Mouse (Mus musculus) kidney, postnatal 25 days (tissue): ENCODE measurements at regions not wholly inside any gene's neighbourhood (a gene's known extent, or its start where the extent isn't known, plus 50 kb on each side); places are given as distances from the start of the nearest gene placed in this dataset.

Experiments used
- DNase-seq, 2 experiments: peaks; one replicate each; pipeline ENCODE4 v3.0.0; 2021; ENCODE audit warnings: mixed read lengths in 2 of 2

- DNase-seq = no peak
Observed at GRCm38 (mm10) chr12:14088960-14089359, 62.9 kb downstream of the Fam84a start.

DNA sequence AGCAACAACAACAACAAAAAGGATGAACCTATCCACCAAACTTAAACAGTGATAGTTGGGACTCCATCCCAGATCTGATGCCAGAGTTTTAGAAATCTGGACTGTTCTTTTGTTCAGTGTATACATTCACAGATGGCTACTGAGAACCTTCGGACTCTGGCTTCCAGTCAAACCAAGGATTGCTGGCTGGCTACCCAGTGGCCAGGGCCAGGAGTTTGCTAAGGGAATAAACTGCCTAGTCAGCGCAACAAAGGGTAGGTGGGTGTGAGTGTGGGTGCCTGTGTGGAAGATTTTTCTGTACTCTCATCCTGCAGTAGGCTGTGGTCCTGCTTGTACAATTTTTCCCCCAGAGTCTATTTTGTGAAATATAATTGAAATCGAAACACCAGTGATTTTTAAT is 69.1 kb downstream of the Fam84a start:
- DNase-seq = no peak

- no peak for DNase-seq
Observed at GRCm38 (mm10) chr12:14079892-14080291, 72.0 kb downstream of the Fam84a start.

- peak in 1 of 2 experiments; percentile 31 for DNase-seq
Observed at GRCm38 (mm10) chr12:14069049-14069448, 82.8 kb downstream of the Fam84a start.

DNA sequence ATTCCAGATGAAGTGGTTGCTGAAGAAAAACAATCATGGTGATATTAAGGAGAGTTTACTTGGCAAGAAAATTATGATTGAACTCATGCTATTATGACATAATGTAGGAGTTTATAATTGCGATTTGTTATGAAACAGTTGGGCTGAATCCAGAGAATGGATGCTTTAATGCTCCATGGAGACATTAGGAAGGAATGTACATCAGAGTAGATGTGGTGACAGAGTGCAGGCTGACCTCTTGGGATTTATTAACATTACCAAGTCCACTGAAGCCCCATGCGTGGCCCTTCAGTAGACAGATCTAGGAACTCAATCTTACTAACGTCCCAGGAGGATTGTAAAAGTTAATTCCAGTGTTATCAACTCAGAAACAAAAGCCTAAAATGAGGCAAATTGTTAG is 86.5 kb downstream of the Fam84a start:
- DNase-seq = no peak

- no peak for DNase-seq
Observed at GRCm38 (mm10) chr12:14063276-14063675, 88.6 kb downstream of the Fam84a start.

- DNase-seq = no peak
Observed at GRCm38 (mm10) chr12:14056116-14056515, 95.7 kb downstream of the Fam84a start.

- DNase-seq = no peak
Observed at GRCm38 (mm10) chr12:14032363-14032762, 119.5 kb downstream of the Fam84a start.

GRCm38 (mm10) chr12:14015271-14015670 is 136.6 kb downstream of the Fam84a start:
- no peak for DNase-seq

GRCm38 (mm10) chr12:14005991-14006390 is 145.9 kb downstream of the Fam84a start:
- DNase-seq = peak in 1 of 2 experiments; percentile 2

DNA sequence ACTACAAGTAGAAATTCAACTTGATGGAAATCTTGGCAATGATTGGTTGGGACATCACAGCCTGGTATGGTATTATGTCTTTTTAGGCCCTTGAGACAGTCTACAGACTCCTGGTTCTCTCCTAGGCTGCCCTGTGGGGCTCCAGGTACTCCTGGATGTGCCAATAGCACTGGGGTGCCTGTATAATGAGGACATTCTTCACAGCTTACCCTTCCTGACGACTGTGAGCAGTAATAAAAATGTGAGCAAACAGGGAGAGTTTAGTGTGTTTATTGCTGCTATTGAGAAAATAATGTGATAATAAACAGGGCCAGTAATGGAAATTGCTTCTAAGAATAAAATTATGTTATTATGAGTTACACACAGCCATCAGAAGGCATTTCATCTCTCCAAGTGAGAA is 150.2 kb downstream of the Fam84a start:
- DNase-seq = no peak

DNA sequence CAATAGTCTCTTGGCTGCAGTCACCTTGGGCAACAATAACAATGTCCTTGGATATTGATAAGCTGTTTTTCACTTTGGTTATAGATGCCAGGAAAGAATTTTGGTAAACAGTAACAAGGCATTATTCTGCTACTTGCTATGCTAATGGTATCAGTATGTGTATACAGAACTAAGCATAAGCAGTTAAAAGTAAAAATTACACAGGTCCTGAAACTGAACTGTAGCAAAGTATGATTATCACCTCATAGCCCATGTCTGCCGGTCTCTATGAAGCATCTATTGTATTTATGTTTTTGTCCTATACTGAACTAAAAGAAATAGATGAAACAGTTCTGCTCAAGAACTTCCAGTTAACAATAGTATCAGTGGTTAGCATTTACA is 167.5 kb downstream of the Fam84a start:
- DNase-seq = no peak

DNA sequence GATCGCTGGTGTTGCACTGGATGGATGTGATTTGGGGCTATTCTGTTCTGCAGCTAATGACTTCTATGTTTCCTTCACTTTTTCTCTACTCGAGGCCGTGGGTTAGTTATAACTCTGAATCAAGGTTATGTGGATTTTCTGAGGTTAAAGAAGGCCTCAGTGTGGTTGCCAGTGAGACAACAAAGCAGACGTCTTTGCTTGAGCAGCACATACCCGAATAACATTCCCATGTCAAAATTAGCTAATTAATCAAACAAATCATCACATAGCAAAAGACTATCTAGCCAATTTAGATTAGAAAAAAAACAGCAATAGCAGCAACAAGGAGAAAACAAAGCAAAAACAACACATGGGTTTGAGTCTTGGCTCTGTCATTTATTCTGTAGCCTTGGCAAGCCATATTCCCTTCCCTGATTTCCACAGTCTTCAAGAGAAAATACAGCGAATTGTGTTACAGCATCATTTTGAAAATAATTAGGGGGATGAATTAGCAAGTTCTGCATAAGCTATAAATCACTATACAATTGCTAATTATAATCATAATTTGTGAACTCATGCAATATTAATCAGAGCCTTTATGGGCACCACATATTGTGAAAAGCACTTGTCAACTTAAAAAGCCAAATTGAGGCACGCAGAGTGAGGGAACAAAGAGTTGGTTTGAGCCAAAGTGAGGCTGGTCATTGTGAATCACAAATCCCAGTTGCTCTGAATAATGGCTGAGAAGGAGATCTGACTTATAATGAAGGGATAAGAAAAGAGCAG is 168.0 kb downstream of the Fam84a start:
- DNase-seq = no peak

GRCm38 (mm10) chr12:13964537-13964936 is 187.3 kb downstream of the Fam84a start:
- no peak for DNase-seq

GRCm38 (mm10) chr12:13939494-13939893 is 212.4 kb downstream of the Fam84a start:
- DNase-seq = no peak

DNA sequence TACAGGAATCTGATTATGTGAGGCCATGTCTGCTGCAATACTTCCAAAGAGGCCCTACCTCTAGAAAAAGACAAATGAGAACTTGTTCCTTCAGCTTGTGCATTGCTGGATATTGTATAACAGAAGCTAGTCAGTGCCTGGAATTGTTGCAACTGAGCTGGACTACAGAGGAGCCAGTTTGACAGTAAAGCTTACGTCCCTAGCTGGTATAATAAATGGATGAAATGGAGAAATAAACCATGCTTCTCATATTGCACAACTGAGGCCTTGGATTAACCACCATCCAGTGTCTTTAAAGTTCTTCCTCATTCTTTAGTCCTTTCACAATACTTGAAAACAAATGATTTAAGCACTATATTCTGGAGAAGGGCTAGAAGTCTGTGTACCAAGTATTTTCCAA is 230.8 kb downstream of the Fam84a start:
- no peak for DNase-seq

- DNase-seq = no peak
Observed at GRCm38 (mm10) chr12:13883317-13883716, 268.5 kb downstream of the Fam84a start.

DNA sequence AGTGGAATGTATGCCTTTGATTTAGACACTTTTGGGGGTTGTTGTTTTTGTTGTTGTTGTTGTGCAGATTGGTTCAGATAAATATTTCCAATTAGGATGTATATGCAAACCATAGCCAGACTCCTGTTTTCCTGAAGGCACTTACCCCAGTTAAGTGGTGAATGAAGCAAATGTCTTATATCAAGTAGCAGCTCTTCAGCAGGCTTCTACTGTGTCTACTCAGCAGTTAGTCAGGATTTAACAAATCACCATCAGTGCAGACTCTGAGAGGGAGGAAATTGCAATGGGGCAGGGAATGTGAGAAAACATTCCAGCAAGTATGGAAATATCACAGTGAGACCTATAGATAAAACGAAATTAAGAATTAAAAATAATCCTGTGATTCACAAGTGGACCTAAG is 282.7 kb downstream of the Fam84a start:
- no peak for DNase-seq

DNA sequence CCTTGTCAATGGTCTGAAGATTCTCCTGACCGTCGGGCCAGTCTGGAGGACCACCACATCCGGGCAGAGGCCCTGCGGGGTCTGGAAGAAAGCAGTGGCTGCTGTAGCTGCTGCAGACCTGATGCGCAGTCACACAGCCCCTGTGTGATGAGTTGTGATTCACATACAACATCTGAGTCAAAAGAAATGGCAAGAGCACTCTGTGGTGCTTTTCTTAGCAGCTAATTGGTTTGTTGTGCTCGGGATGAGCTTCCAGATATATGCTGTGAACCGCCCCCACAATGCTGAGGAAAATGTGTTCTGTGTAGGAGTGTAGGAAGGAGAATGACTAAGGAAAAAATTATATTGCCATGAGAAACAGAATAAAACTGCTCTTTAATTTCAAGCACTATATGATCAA is 290.6 kb downstream of the Fam84a start:
- no peak for DNase-seq

GRCm38 (mm10) chr12:13844532-13845485 is 307.0 kb downstream of the Fam84a start:
- peak; percentile 49 to 57 for DNase-seq

- DNase-seq = no peak
Observed at GRCm38 (mm10) chr12:13843423-13844080, 308.3 kb downstream of the Fam84a start.

GRCm38 (mm10) chr12:13841238-13841637 is 310.6 kb downstream of the Fam84a start:
- DNase-seq = no peak

- no peak for DNase-seq
Observed at GRCm38 (mm10) chr12:13834723-13835122, 317.1 kb downstream of the Fam84a start.
